Mouse (Mus musculus) CH12.LX (cell line): ENCODE data around the gene Krtap28-13. TPM values are rescaled to one million over a fixed set of nuclear protein-coding genes. Genes with fewer than 3 reads are reported as not detected.

ENCODE experiments used
- DNase-seq: peaks from one replicate; pipeline ENCODE4 v3.0.0-alpha.2; 2013; ENCODE audit errors: extremely low read depth
- H3K27ac ChIP-seq: 2 replicates; pipeline ENCODE4 v1.5.1; 2012; ENCODE audit warnings: low read depth, mild to moderate bottlenecking, control low read depth, moderate library complexity; ENCODE audit not compliant: insufficient read depth
- H3K27me3 ChIP-seq: replicated peaks from 2 replicates; pipeline ENCODE3; 2012; ENCODE audit warnings: inconsistent platforms
- H3K36me3 ChIP-seq, 2 experiments: replicated peaks in 1 of 2; 2 replicates each; pipeline versions ENCODE3 to v1.6.1; 2012; ENCODE audit warnings: inconsistent platforms in 1 of 2, low read length in 1 of 2, mild to moderate bottlenecking in 1 of 2, mixed read lengths in 1 of 2, moderate library complexity in 1 of 2; ENCODE audit not compliant: control insufficient read depth in 1 of 2, insufficient read depth in 1 of 2
- H3K4me1 ChIP-seq, 2 experiments: 2 replicates each; pipeline ENCODE4 v1.6.1; 2012; ENCODE audit warnings: inconsistent platforms in 1 of 2, moderate library complexity in 1 of 2; ENCODE audit not compliant: insufficient read depth in 2 of 2, control insufficient read depth in 1 of 2
- H3K4me2 ChIP-seq: 2 replicates; pipeline ENCODE4 v1.6.1; 2012; ENCODE audit warnings: low read depth, mild to moderate bottlenecking, control low read depth; ENCODE audit not compliant: poor library complexity, insufficient read depth, severe bottlenecking
- H3K4me3 ChIP-seq, 3 experiments: fragments of 150-350 bp in 1 of 3; sonication (generic) in 1 of 3; replicated peaks in 1 of 3; 2 replicates each; pipeline versions ENCODE3 to v1.5.1; 2011 to 2012; ENCODE audit warnings: low read depth in 2 of 3, low read length in 2 of 3, mild to moderate bottlenecking in 2 of 3, moderate library complexity in 2 of 3, control low read depth in 1 of 3, improper control_type of control experiment in 1 of 3, inconsistent platforms in 1 of 3, mixed read lengths in 1 of 3; ENCODE audit not compliant: poor library complexity in 1 of 3
- H3K79me2 ChIP-seq: replicated peaks from 2 replicates; pipeline ENCODE4 v1.6.1; 2012; ENCODE audit warnings: mild to moderate bottlenecking, moderate library complexity; ENCODE audit not compliant: control insufficient read depth, poor library complexity, insufficient read depth, severe bottlenecking; ENCODE audit errors: extremely low read depth
- H3K9ac ChIP-seq: 2 replicates; pipeline ENCODE4 v1.6.1; 2012; ENCODE audit warnings: low read depth, mild to moderate bottlenecking, control low read depth, moderate library complexity; ENCODE audit not compliant: insufficient read depth
- H3K9me3 ChIP-seq: replicated peaks from 2 replicates; pipeline ENCODE3; 2012; ENCODE audit warnings: low read length, inconsistent platforms, mixed read lengths
- BHLHE40 ChIP-seq: IDR thresholded peaks from 2 replicates; pipeline ENCODE4 v1.6.1; 2011; ENCODE audit warnings: mild to moderate bottlenecking, low read depth, low read length, improper control_type of control experiment
- E2F4 ChIP-seq: IDR thresholded peaks from 2 replicates; pipeline ENCODE4 v1.6.1; 2011; ENCODE audit warnings: low read depth, low read length, improper control_type of control experiment; ENCODE audit not compliant: insufficient replicate concordance
- EP300 ChIP-seq: IDR thresholded peaks from 2 replicates; pipeline ENCODE4 v1.6.1; 2011; ENCODE audit warnings: low read length, improper control_type of control experiment
- ETS1 ChIP-seq: conservative IDR thresholded peaks from 2 replicates; pipeline ENCODE4 v1.6.1; 2012; ENCODE audit warnings: low read depth, mild to moderate bottlenecking, inconsistent platforms, low read length, improper control_type of control experiment, moderate library complexity
- IRF4 ChIP-seq: IDR thresholded peaks from 2 replicates; pipeline ENCODE4 v1.6.1; 2014; ENCODE audit warnings: low read depth, mild to moderate bottlenecking, inconsistent platforms, low read length, improper control_type of control experiment
- JUN ChIP-seq: IDR thresholded peaks from 2 replicates; pipeline ENCODE4 v1.6.1; 2011; ENCODE audit warnings: low read depth, mild to moderate bottlenecking, low read length, improper control_type of control experiment, moderate library complexity; ENCODE audit not compliant: insufficient read depth
- JUND ChIP-seq: conservative IDR thresholded peaks from 2 replicates; pipeline ENCODE4 v1.6.1; 2011; ENCODE audit warnings: low read depth, low read length, improper control_type of control experiment
- MAFK ChIP-seq: IDR thresholded peaks from 2 replicates; pipeline ENCODE4 v1.6.1; 2011; ENCODE audit warnings: low read length, improper control_type of control experiment; ENCODE audit not compliant: insufficient replicate concordance
- MXI1 ChIP-seq: IDR thresholded peaks from 2 replicates; pipeline ENCODE4 v1.6.1; 2011; ENCODE audit warnings: mild to moderate bottlenecking, low read depth, low read length, improper control_type of control experiment
- NRF1 ChIP-seq: IDR thresholded peaks from 2 replicates; pipeline ENCODE4 v1.6.1; 2014; ENCODE audit warnings: low read depth, mild to moderate bottlenecking, inconsistent platforms, low read length, improper control_type of control experiment, moderate library complexity
- POLR2A ChIP-seq: IDR thresholded peaks from 2 replicates; pipeline ENCODE4 v1.6.1; 2011; ENCODE audit warnings: low read depth, mild to moderate bottlenecking, improper control_type of control experiment, low read length
- SIN3A ChIP-seq: IDR thresholded peaks from 2 replicates; pipeline ENCODE4 v1.6.1; 2012; ENCODE audit warnings: low read length, improper control_type of control experiment, inconsistent platforms
- SMC3 ChIP-seq: IDR thresholded peaks from 2 replicates; pipeline ENCODE4 v1.6.1; 2011; ENCODE audit warnings: low read depth, low read length, improper control_type of control experiment
- TBP ChIP-seq: conservative IDR thresholded peaks from 2 replicates; pipeline ENCODE4 v1.6.1; 2011; ENCODE audit warnings: low read depth, low read length, improper control_type of control experiment
- TCF12 ChIP-seq: IDR thresholded peaks from 2 replicates; pipeline ENCODE4 v1.6.1; 2014; ENCODE audit warnings: low read depth, mild to moderate bottlenecking, inconsistent platforms, low read length, improper control_type of control experiment
- UBTF ChIP-seq: IDR thresholded peaks from 2 replicates; pipeline ENCODE4 v1.6.1; 2012; ENCODE audit warnings: low read depth, mild to moderate bottlenecking, inconsistent platforms, low read length, improper control_type of control experiment, moderate library complexity
- USF2 ChIP-seq: conservative IDR thresholded peaks from 2 replicates; pipeline ENCODE4 v1.6.1; 2011; ENCODE audit warnings: low read depth, low read length, improper control_type of control experiment
- ZKSCAN1 ChIP-seq: IDR thresholded peaks from 2 replicates; pipeline ENCODE4 v1.6.1; 2012; ENCODE audit warnings: low read depth, inconsistent platforms, low read length, improper control_type of control experiment, borderline replicate concordance
- ZNF384 ChIP-seq: IDR thresholded peaks from 2 replicates; pipeline ENCODE4 v1.6.1; 2012; ENCODE audit warnings: low read depth, low read length, improper control_type of control experiment, inconsistent platforms
- dilution Hi-C: fragments of 300-500 bp; cut with MboI; formaldehyde crosslinking; loops from 2 replicates; pipeline ENCODE4 v1.14.3; 2020; ENCODE audit warnings: low sequenced_read_pairs; ENCODE audit not compliant: extremely low pct_unique_long_range_greater_than_20kb, extremely low pct_ligation_motif_present
- in situ Hi-C: fragments of 300-500 bp; cut with MboI; formaldehyde crosslinking; loops from 3 replicates; pipeline ENCODE4 v1.14.3; 2019; ENCODE audit warnings: low sequenced_read_pairs, low pct_ligation_motif_present, low pct_unique_long_range_greater_than_20kb, mixed read lengths
- polyA plus RNA-seq: library from polyadenylated mRNA; unstranded; fragments of >175 nt; gene quantifications from 2 replicates; pipeline ENCODE4 v1.2.1, GENCODE M21; 2012; ENCODE audit warnings: low read depth; ENCODE audit not compliant: insufficient read length
- total RNA-seq, 2 experiments: library from RNA; depleted of rRNA; stranded (reverse); fragments of 300-350 nt in 1 of 2; fragments of >200 nt in 1 of 2; gene quantifications; 2 replicates each; pipeline ENCODE4 v1.2.3; 2012 to 2014

Gene Krtap28-13
- total and polyA plus RNA-seq, 3 experiments, result not detected

- Histone ChIP-seq H3K4me2 (peak overlapping the region; percentile 42), H3K27ac (no peak overlapping the region), H3K9me3 (no peaks in the 10 kb centered on the region), H3K79me2 (no peaks in the 10 kb centered on the region), H3K36me3 (no peaks in the 10 kb centered on the region), H3K27me3 (no peaks in the 10 kb centered on the region), H3K9ac (0 out of 2 replicates have a peak overlapping the region, but pooled peaks have one; percentile 2), H3K4me3 (no peak overlapping the region), H3K4me1 (peaks cover 0 to 4% of the 10 kb centered on the region in 2 experiments; a peak in 1 of 4 replicates)
- peak; percentile 17 for DNase-seq
- dilution Hi-C loops, result no loop called here
- TF ChIP-seq UBTF (no peak), TBP (no peak), MXI1 (0 out of 2 replicates have a peak, but pooled peaks have one; percentile 19), SMC3 (no peak), ZKSCAN1 (no peak), ETS1 (peak; percentile 70), MAFK (no peak), EP300 (peak; percentile 9; the same call in 1 of the 2 replicates), JUND (no peak), BHLHE40 (peak; percentile 91), TCF12 (no peak), SIN3A (0 out of 2 replicates have a peak, but pooled peaks have one; percentile 35), IRF4 (peak; percentile 47), JUN (no peak), POLR2A (no peak), USF2 (no peak), E2F4 (no peak)
- in situ Hi-C loops, result no loop called here
These were observed 16.3 kb downstream of the Krtap28-13 start for GRCm38 (mm10) chr1:83077016-83077415.

GRCm38 (mm10) chr1:83084790-83085189, 24.1 kb downstream of the Krtap28-13 start:
- H3K9me3 ChIP-seq, result no peaks in the 10 kb centered on the region
- H3K36me3 ChIP-seq, result no peaks in the 10 kb centered on the region
- H3K9ac ChIP-seq, result no peak overlapping the region
- dilution Hi-C loops, result no loop called here
- no peaks in the 10 kb centered on the region for H3K27me3 ChIP-seq
- no peaks in the 10 kb centered on the region for H3K4me1 ChIP-seq
- H3K4me2 ChIP-seq, result no peak overlapping the region
- no peaks in the 10 kb centered on the region for H3K79me2 ChIP-seq
- in situ Hi-C loops, result no loop called here
- DNase-seq, result no peak
- no peak overlapping the region for H3K4me3 ChIP-seq
- H3K27ac ChIP-seq, result no peak overlapping the region
- TF ChIP-seq UBTF (no peak), ETS1 (no peak), USF2 (no peak), NRF1 (no peak), ZNF384 (no peak), JUND (no peak)
